Mouse (Mus musculus) kidney, postnatal 10 days (tissue): Measurements from ENCODE around the gene Lst1.
A peak's percentile ranks its signal among the peaks of the same experiment; 100 is the strongest.

Source experiments
- DNase-seq: peaks from one replicate; pipeline ENCODE4 v3.0.0; 2021; ENCODE audit warnings: mixed read lengths

Gene Lst1

GRCm38 (mm10) chr17:35178528-35178927, 9.7 kb downstream of the Lst1 start:
- peak; percentile 88 for DNase-seq

GRCm38 (mm10) chr17:35175968-35176367, 12.3 kb downstream of the Lst1 start, which contains the start of gene Aif1:
Aif1 (minus strand) TSS chr17:35176068.
- no peak for DNase-seq

GRCm38 (mm10) chr17:35175382-35175781, 12.9 kb downstream of the Lst1 start:
- no peak for DNase-seq

GRCm38 (mm10) chr17:35174201-35174977, 13.8 kb downstream of the Lst1 start:
- no peak for DNase-seq

- no peak for DNase-seq
These were observed 14.9 kb downstream of the Lst1 start for GRCm38 (mm10) chr17:35173329-35173728.

GRCm38 (mm10) chr17:35172445-35173234, 15.6 kb downstream of the Lst1 start:
- no peak for DNase-seq

GRCm38 (mm10) chr17:35168541-35169207, 19.6 kb downstream of the Lst1 start:
- DNase-seq = no peak

GRCm38 (mm10) chr17:35167794-35168193, 20.4 kb downstream of the Lst1 start:
- DNase-seq = no peak

- DNase-seq = peak; percentile 81
These were observed 21.7 kb downstream of the Lst1 start for GRCm38 (mm10) chr17:35166352-35167035.

- DNase-seq = no peak
These were observed 22.6 kb downstream of the Lst1 start for GRCm38 (mm10) chr17:35165451-35166155.

GRCm38 (mm10) chr17:35164568-35165450, 23.4 kb downstream of the Lst1 start, which contains the start of gene Prrc2a:
Prrc2a (minus strand) TSS chr17:35164897.
- DNase-seq = peak; percentile 99

GRCm38 (mm10) chr17:35164218-35164567, 24.0 kb downstream of the Lst1 start:
- peak; percentile 47 for DNase-seq

- no peak for DNase-seq
These were observed 24.7 kb downstream of the Lst1 start for GRCm38 (mm10) chr17:35163326-35164081.

- DNase-seq = peak; percentile 60
These were observed 25.5 kb downstream of the Lst1 start for GRCm38 (mm10) chr17:35162730-35163129.

- DNase-seq = no peak
These were observed 26.1 kb downstream of the Lst1 start for GRCm38 (mm10) chr17:35162121-35162520.

GRCm38 (mm10) chr17:35161421-35161820, 26.8 kb downstream of the Lst1 start:
- DNase-seq = no peak

GRCm38 (mm10) chr17:35159638-35160037, 28.6 kb downstream of the Lst1 start:
- no peak for DNase-seq

GRCm38 (mm10) chr17:35158850-35159593, 29.2 kb downstream of the Lst1 start:
- no peak for DNase-seq

- no peak for DNase-seq
These were observed 30.5 kb downstream of the Lst1 start for GRCm38 (mm10) chr17:35157661-35158175.
